8 mouse cellular contexts compared by ENCODE assay signal in genomic region chr6:60201548-60201947, GRCm38 (mm10).
DNase-seq lines count a peak whose midpoint lies in the region; ATAC-seq lines count a peak whose summit lies in the region.

No protein-coding gene starts in this region.

- H3K27me3 ChIP-seq in splenic B cell, adult 2 months (ENCODE audit: control insufficient read depth, insufficient read depth, low read length, poor library complexity, severe bottlenecking): no peaks in the 10 kb centered on the region

- H3K36me3 ChIP-seq in splenic B cell, adult 2 months (ENCODE audit: control insufficient read depth, insufficient read depth, low read length, poor library complexity, severe bottlenecking): no peaks in the 10 kb centered on the region

- no peak; the same call in 1 of the 2 replicates for ATAC-seq in megakaryocyte progenitor cell, adult 5-6 weeks (replicated peaks; ENCODE audit: poor library complexity)

- DNase-seq in cerebellum, adult 9-10 months: peak; percentile 7
- no peak for DNase-seq in cerebellum, adult 11 months
- DNase-seq in ovary, postnatal 14 days (ENCODE audit: low spot score): peak; percentile 2
- DNase-seq in ovary, postnatal 10 days (ENCODE audit: low spot score): no peak
- peak; percentile 46 for DNase-seq in embryo, embryonic 11 days
- DNase-seq in layer of hippocampus, adult 8-10 months (ENCODE audit: low spot score in 2 of 2): peak; percentile 4 to 38
- DNase-seq in splenic B cell, adult 2 months (ENCODE audit: low read depth, low spot score): peak; percentile 5

Comparison
In these comparisons a context has a peak if more than half of its experiments do, and no peak if none do; other contexts are left out.
1. DNase-seq: peak in cerebellum, adult 9-10 months (single experiment), ovary, postnatal 14 days (single experiment), embryo, embryonic 11 days (single experiment), layer of hippocampus, adult 8-10 months (2 of 2) and splenic B cell, adult 2 months (single experiment); none in cerebellum, adult 11 months (single experiment) and ovary, postnatal 10 days (single experiment).